Mouse (Mus musculus) ES-E14 (cell line): ENCODE measurements at regions not wholly inside any gene's neighbourhood (a gene's known extent, or its start where the extent isn't known, plus 50 kb on each side); places are given as distances from the start of the nearest gene placed in this dataset.

Experiments used
- DNase-seq: peaks from one replicate; pipeline ENCODE4 v3.0.0-alpha.2; 2013; ENCODE audit warnings: low read depth, low spot score
- H3K27ac ChIP-seq: 2 replicates; pipeline ENCODE4 v1.5.1; 2012; ENCODE audit warnings: low read depth, mild to moderate bottlenecking, low read length, moderate library complexity, mixed read lengths; ENCODE audit not compliant: poor library complexity, insufficient read depth, severe bottlenecking
- H3K36me3 ChIP-seq: 2 replicates; pipeline ENCODE4 v1.6.1; 2012; ENCODE audit warnings: mild to moderate bottlenecking, low read length, moderate library complexity, mixed read lengths; ENCODE audit not compliant: control insufficient read depth, poor library complexity, insufficient read depth, severe bottlenecking
- H3K4me1 ChIP-seq, 2 experiments: fragments of 150-350 bp in 1 of 2; sonication (generic) in 1 of 2; 2 replicates each; pipeline ENCODE4 v1.6.1; 2012; ENCODE audit warnings: low read length in 2 of 2, mild to moderate bottlenecking in 1 of 2, mixed read lengths in 1 of 2; ENCODE audit not compliant: control insufficient read depth in 2 of 2, insufficient read depth in 2 of 2, poor library complexity in 1 of 2
- H3K4me3 ChIP-seq, 2 experiments: fragments of 150-350 bp in 1 of 2; sonication (generic) in 1 of 2; 2 replicates each; pipeline ENCODE4 v1.5.1; 2012; ENCODE audit warnings: low read length in 2 of 2, low read depth in 1 of 2, mild to moderate bottlenecking in 1 of 2, mixed read lengths in 1 of 2; ENCODE audit not compliant: insufficient read depth in 1 of 2, poor library complexity in 1 of 2, severe bottlenecking in 1 of 2
- H3K9ac ChIP-seq: 2 replicates; pipeline ENCODE4 v1.6.1; 2012; ENCODE audit warnings: low read depth, mild to moderate bottlenecking, low read length, mixed read lengths; ENCODE audit not compliant: poor library complexity, insufficient read depth, severe bottlenecking
- H3K9me3 ChIP-seq: fragments of 150-350 bp; sonication (generic); 2 replicates; pipeline ENCODE4 v1.6.1; 2012; ENCODE audit warnings: low read depth, mild to moderate bottlenecking, low read length; ENCODE audit not compliant: control insufficient read depth, insufficient read depth
- CHD2 ChIP-seq: IDR thresholded peaks from 2 replicates; pipeline ENCODE4 v1.6.1; 2014; ENCODE audit warnings: mild to moderate bottlenecking, low read depth, low read length, inconsistent platforms
- HCFC1 ChIP-seq: IDR thresholded peaks from 2 replicates; pipeline ENCODE4 v1.6.1; 2012; ENCODE audit warnings: low read length, inconsistent platforms, borderline replicate concordance; ENCODE audit not compliant: insufficient read depth
- MAFK ChIP-seq: IDR thresholded peaks from 2 replicates; pipeline ENCODE4 v1.6.1; 2014; ENCODE audit warnings: mild to moderate bottlenecking, low read depth, low read length, inconsistent platforms; ENCODE audit not compliant: insufficient read depth
- ZC3H11A ChIP-seq: IDR thresholded peaks from 2 replicates; pipeline ENCODE4 v1.6.1; 2012; ENCODE audit warnings: low read depth, mild to moderate bottlenecking, inconsistent platforms, low read length, borderline replicate concordance
- ZNF384 ChIP-seq: IDR thresholded peaks from 2 replicates; pipeline ENCODE4 v1.6.1; 2012; ENCODE audit warnings: low read depth, low read length, inconsistent platforms
- in situ Hi-C, 2 experiments: fragments of 600-800 bp; cut with MboI; formaldehyde crosslinking; loops; one replicate each; pipeline ENCODE4 v1.15.1; 2025; ENCODE audit warnings: low sequenced_read_pairs in 2 of 2, inconsistent platforms in 1 of 2; ENCODE audit not compliant: unreplicated experiment in 2 of 2

DNA sequence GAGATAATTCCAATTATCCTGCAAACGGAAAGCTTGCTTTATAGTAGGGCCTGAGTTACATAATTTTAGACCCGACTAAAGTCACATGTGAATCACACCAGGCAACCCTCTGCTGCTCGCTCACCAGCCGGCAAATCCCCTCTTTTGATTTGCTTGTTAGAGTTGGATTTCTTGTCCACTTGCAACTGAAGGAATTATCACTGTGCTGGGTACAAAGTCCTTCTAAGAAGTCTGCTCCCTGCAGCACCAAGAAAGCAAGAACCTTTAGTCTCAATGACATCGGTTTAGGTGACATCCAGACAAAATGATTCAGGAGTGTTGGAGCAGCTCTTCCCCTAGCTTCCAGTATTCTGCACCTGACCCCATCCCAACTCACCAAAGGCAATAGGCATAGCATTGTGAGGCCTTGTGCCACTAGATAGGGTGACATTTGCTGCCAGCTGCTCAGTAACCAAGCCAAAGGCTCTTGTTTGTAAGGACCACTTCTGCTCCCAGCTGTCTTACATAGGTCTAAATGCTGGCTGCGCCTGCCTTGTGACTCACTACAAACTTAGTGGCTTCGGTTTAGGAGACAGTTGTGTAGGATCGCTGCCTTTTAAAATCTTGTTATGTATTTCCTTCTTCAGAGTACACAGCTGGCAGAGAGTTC lies 189.5 kb upstream of the Rreb1 start:
- Histone ChIP-seq H3K4me3 (no peak overlapping the region), H3K36me3 (no peaks in the 10 kb centered on the region), H3K9me3 (no peaks in the 10 kb centered on the region), H3K4me1 (peaks cover 0 to 3% of the 10 kb centered on the region in 2 experiments; a peak in 1 of 4 replicates), H3K9ac (no peak overlapping the region), H3K27ac (no peak overlapping the region)
- no peak for DNase-seq
- in situ Hi-C loops, result no loop called here
- TF ChIP-seq MAFK (no peak), HCFC1 (no peak), ZC3H11A (no peak), CHD2 (no peak), ZNF384 (no peak)

DNA sequence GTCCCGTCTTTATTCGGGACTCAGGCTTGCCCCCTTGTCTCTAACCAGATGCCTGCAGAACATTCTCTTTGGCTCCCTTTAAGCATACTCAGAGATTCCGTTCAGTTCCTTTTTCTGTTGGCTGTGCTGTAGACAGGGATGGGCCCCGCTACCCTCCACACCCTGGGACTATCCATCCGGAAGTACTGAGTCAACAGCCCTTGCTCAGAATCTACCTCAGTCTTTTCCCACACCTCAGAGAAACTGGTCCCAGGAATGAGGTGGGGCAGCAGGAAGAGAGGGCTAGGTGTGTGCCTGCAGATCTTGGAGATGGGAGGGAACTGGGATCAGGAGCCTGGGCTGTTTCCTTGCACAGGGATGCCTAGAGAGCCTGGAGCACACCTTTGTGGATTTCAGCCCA lies 186.1 kb upstream of the Rreb1 start:
- no peaks in the 10 kb centered on the region for H3K36me3 ChIP-seq
- DNase-seq, result no peak
- H3K4me1 ChIP-seq, result peaks cover 0 to 3% of the 10 kb centered on the region in 2 experiments; a peak in 1 of 4 replicates
- TF ChIP-seq ZNF384, result no peak
- no peak for TF ChIP-seq CHD2
- no peak for TF ChIP-seq MAFK
- no peak for TF ChIP-seq HCFC1
- no peak for TF ChIP-seq ZC3H11A
- in situ Hi-C loops, result no loop called here
- no peaks in the 10 kb centered on the region for H3K9me3 ChIP-seq
- no peak overlapping the region for H3K4me3 ChIP-seq
- no peak overlapping the region for H3K9ac ChIP-seq
- no peak overlapping the region for H3K27ac ChIP-seq

DNA sequence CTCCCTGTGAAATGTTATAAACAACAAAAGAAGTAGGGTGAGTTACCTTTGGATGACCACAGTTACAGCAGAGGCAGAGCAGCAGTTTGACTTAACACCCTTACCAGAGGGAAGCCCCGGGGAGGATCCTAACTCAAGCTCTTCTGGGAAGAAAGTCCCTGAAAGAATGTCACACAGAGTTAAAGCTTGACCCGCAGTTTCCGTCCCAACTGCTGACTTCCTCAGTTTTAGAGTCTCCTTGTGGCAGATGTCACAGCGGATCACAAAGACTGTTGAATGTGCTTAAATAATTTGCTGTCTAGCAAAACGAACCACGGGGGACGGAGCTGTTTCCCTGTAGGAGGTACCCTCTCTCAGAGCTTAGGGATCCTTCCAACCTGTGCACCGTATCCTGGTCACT lies 183.0 kb upstream of the Rreb1 start:
- no peak overlapping the region for H3K4me3 ChIP-seq
- in situ Hi-C loops, result no loop called here
- no peak overlapping the region for H3K9ac ChIP-seq
- H3K27ac ChIP-seq, result no peak overlapping the region
- DNase-seq, result no peak
- H3K4me1 ChIP-seq, result peaks cover 0 to 3% of the 10 kb centered on the region in 2 experiments; a peak in 1 of 4 replicates
- no peaks in the 10 kb centered on the region for H3K9me3 ChIP-seq
- no peaks in the 10 kb centered on the region for H3K36me3 ChIP-seq
- no peak for TF ChIP-seq HCFC1

DNA sequence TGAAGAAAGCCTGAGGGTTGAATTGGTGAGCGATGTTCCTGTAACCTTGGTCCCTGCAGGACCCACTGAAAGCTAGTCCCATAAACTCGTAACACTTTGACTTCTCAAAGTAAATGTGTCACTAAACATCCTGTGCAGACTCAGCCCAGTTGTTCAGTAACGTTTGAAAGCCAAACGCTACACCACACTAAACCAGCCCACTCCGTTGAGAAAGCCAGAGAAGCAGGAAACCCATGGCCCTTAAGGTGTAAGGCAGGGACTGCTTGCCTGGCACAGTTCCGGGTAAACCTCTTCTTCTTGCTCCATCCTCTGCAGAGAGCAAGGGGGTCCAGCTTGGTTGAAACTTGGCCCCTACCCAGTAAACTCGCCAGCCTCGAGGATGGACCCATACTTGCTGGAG lies 180.6 kb upstream of the Rreb1 start:
- in situ Hi-C loops, result no loop called here
- no peaks in the 10 kb centered on the region for H3K36me3 ChIP-seq
- H3K27ac ChIP-seq, result no peak overlapping the region
- no peak overlapping the region for H3K4me3 ChIP-seq
- TF ChIP-seq ZC3H11A (no peak), CHD2 (no peak), ZNF384 (no peak), HCFC1 (no peak), MAFK (no peak)
- H3K9ac ChIP-seq, result no peak overlapping the region
- H3K9me3 ChIP-seq, result no peaks in the 10 kb centered on the region
- no peaks in the 10 kb centered on the region for H3K4me1 ChIP-seq
- DNase-seq, result no peak

DNA sequence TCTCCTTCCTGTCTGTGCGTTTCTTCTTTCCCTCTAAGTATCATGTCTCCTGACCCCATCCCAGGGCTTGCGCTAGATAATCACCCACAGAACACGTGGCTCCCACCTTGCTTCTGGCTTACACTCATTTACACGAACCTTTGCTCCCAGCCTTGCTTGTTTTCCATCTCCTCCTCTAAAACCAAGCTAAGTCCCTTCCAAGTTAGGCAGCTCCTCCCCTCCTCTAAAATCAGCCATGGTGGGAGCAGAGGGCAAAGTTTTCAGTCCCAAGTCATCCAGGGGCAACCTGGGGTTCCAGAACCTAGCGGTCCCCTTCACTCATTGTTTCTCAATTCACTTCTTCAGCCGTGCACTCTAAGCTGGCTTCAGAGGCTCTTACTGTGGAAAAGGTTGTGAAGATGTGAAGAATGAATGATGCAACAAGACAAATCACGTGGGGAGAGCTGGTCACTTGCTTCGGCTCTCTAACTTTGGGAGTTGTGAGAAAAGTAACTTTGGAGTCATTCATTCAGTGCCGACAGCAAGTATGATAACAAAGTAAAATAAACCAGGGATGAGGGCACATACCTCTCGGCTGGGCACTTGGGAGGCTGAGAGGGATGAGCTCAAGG lies 179.9 kb upstream of the Rreb1 start:
- TF ChIP-seq MAFK (no peak), ZNF384 (no peak), HCFC1 (no peak), CHD2 (no peak), ZC3H11A (no peak)
- H3K9me3 ChIP-seq, result no peaks in the 10 kb centered on the region
- H3K36me3 ChIP-seq, result no peaks in the 10 kb centered on the region
- no peak overlapping the region for H3K27ac ChIP-seq
- H3K9ac ChIP-seq, result no peak overlapping the region
- in situ Hi-C loops, result no loop called here
- H3K4me3 ChIP-seq, result no peak overlapping the region
- H3K4me1 ChIP-seq, result no peaks in the 10 kb centered on the region
- DNase-seq, result no peak
